Mouse (Mus musculus): ENCODE measurements around the gene Epha1. TPM values are rescaled to one million over a fixed set of nuclear protein-coding genes. Genes with fewer than 3 reads are reported as not detected.

The Epha1 gene
- polyA plus RNA-seq, 1 experiment from 2014 or later = 0.27 TPM

DNA sequence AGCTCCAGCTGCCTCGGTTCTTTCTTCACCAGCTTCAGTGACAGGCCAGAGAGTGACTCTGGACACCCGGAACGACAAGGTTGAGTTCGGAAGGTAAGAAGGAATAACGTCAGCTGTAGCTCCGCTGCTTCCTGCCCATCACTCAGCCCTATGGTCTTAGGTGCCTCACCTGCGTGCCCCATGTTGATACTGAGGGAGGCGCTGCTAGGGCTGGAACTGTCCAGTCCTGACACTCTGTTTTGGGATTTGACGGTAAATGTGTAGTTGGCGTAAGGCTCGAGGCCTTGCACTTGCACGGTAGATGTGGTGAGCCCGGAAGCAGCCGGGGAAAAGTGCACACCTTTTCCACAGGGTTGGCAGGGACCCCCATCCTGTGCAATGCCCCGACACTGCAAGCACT lies 8.5 kb downstream of the Epha1 start:
- Histone ChIP-seq H3K27ac (ENCODE audit: low read length) (no peak overlapping the region), H3K4me2 (ENCODE audit: low read length) (no peak overlapping the region), H3K27me3 (replicated peaks; ENCODE audit: control insufficient read depth, insufficient read depth, low read length) (no peaks in the 10 kb centered on the region), H3K4me1 (replicated peaks; ENCODE audit: control insufficient read depth, insufficient read depth, low read length) (no peaks in the 10 kb centered on the region), H3K36me3 (ENCODE audit: control insufficient read depth, insufficient read depth) (no peaks in the 10 kb centered on the region), H3K9ac (replicated peaks; ENCODE audit: low read depth, low read length) (no peak overlapping the region), H3K9me3 (ENCODE audit: control insufficient read depth, low read length) (no peaks in the 10 kb centered on the region), H3K4me3 (replicated peaks; ENCODE audit: low read length) (no peak overlapping the region)
- WGBS = 90% methylated on average over 15 of the region's 15 CpGs
- no peak; the same call in 1 of the 2 replicates for ATAC-seq

DNA sequence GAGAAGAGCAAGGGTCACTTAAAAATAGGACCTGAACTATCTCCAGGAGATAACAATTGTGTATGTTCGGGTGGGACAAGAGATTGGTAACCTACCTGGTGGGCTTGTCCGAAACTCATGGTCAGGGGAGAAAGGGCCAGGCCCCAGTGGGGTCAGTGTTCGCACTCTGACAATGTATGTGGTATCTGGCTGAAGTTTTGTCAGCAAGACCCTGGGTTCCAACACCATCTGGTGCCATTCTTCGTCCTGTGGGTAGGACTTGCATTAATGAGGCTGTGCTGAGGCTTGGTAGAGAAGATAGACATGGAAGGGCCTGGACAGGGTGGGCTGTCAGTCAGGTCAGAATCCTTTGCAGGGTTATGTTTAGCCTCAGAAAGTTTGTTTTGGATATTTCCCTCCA lies 9.0 kb downstream of the Epha1 start:
- no peaks in the 10 kb centered on the region for H3K4me1 ChIP-seq (replicated peaks; ENCODE audit: control insufficient read depth, insufficient read depth, low read length)
- no peak overlapping the region for H3K27ac ChIP-seq (ENCODE audit: low read length)
- H3K27me3 ChIP-seq (replicated peaks; ENCODE audit: control insufficient read depth, insufficient read depth, low read length) = no peaks in the 10 kb centered on the region
- no peak overlapping the region for H3K4me2 ChIP-seq (ENCODE audit: low read length)
- H3K9ac ChIP-seq (replicated peaks; ENCODE audit: low read depth, low read length) = no peak overlapping the region
- no peaks in the 10 kb centered on the region for H3K9me3 ChIP-seq (ENCODE audit: control insufficient read depth, low read length)
- no peak overlapping the region for H3K4me3 ChIP-seq (replicated peaks; ENCODE audit: low read length)
- no peak for ATAC-seq
- 90% methylated on average over 4 of the region's 4 CpGs for WGBS
- no peaks in the 10 kb centered on the region for H3K36me3 ChIP-seq (ENCODE audit: control insufficient read depth, insufficient read depth)

DNA sequence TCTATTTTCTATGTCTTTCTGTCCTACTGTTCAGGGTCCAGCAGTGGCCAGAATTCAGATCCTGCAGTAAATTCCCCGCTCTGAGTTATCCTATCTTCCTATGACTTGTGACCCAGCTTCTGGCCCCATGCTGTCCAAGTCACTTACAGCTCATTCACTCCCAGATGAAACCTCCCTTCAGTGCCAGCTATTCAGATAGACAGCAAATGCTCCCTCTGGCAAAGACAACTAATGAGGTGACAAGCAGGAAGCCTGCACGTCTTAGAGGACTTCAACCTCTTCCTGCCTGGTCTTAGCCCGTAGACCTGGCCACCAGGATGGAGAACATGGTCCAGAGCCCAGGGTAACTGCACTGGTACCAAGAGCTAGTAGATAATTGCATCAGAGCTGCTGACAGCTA lies 10.1 kb downstream of the Epha1 start:
- Histone ChIP-seq H3K9ac (replicated peaks; ENCODE audit: low read depth, low read length) (no peak overlapping the region), H3K27ac (ENCODE audit: low read length) (no peak overlapping the region), H3K9me3 (ENCODE audit: control insufficient read depth, low read length) (no peaks in the 10 kb centered on the region), H3K4me3 (replicated peaks; ENCODE audit: low read length) (no peak overlapping the region), H3K4me1 (replicated peaks; ENCODE audit: control insufficient read depth, insufficient read depth, low read length) (no peaks in the 10 kb centered on the region), H3K27me3 (replicated peaks; ENCODE audit: control insufficient read depth, insufficient read depth, low read length) (no peaks in the 10 kb centered on the region), H3K36me3 (ENCODE audit: control insufficient read depth, insufficient read depth) (no peaks in the 10 kb centered on the region), H3K4me2 (ENCODE audit: low read length) (no peak overlapping the region)
- 39% methylated on average over 3 of the region's 3 CpGs for WGBS
- ATAC-seq = no peak

DNA sequence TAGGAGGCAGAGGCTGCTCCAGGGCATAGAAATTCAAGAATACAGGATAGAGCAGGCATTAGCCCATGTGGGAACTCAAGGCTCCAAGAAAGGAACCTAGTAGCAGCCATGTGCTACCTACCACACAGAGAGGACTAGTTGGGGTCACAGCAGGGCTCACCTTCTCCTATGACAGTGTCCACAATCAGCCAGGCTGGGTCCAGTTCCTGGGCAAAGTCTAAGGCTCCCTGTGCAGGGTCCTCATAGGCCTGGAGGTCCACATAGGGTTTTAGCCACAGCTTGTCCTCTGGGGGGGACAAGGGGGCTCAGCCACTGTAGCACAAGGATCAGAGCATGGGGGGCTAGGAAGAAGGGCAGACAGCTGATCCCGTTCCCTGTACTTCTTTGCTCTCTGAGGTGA lies 10.6 kb downstream of the Epha1 start:
- 68% methylated on average over 1 of the region's 1 CpGs for WGBS
- no peak for ATAC-seq
- no peak overlapping the region for H3K9ac ChIP-seq (replicated peaks; ENCODE audit: low read depth, low read length)
- no peaks in the 10 kb centered on the region for H3K4me1 ChIP-seq (replicated peaks; ENCODE audit: control insufficient read depth, insufficient read depth, low read length)
- H3K4me2 ChIP-seq (ENCODE audit: low read length) = no peak overlapping the region
- H3K36me3 ChIP-seq (ENCODE audit: control insufficient read depth, insufficient read depth) = 0 out of 2 replicates have a peak, but pooled peaks cover 3% of the 10 kb centered on the region
- H3K27me3 ChIP-seq (replicated peaks; ENCODE audit: control insufficient read depth, insufficient read depth, low read length) = no peaks in the 10 kb centered on the region
- no peak overlapping the region for H3K4me3 ChIP-seq (replicated peaks; ENCODE audit: low read length)
- H3K27ac ChIP-seq (ENCODE audit: low read length) = no peak overlapping the region
- no peaks in the 10 kb centered on the region for H3K9me3 ChIP-seq (ENCODE audit: control insufficient read depth, low read length)

DNA sequence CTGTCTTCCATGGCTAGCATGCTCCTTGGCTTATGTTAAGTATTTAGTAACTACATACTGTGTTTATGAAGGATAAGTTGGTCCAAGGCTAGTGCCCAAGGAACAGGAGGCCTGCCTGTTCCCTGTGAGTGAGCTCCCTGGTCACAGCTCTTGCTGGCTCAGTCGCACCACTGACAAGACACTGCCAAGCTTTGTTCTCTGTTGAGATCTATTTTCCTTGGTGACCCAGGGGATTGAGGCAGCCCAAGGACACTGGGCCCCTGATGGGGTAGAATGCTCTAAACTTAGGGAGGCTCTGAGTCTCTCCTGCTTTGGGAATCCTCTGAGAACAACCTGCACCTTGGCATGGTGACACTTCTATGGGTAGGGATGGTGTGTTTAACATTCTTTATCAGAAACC lies 11.0 kb downstream of the Epha1 start:
- Histone ChIP-seq H3K27me3 (replicated peaks; ENCODE audit: control insufficient read depth, insufficient read depth, low read length) (no peaks in the 10 kb centered on the region), H3K4me3 (replicated peaks; ENCODE audit: low read length) (no peak overlapping the region), H3K9me3 (ENCODE audit: control insufficient read depth, low read length) (no peaks in the 10 kb centered on the region), H3K4me2 (ENCODE audit: low read length) (no peak overlapping the region), H3K9ac (replicated peaks; ENCODE audit: low read depth, low read length) (no peak overlapping the region), H3K4me1 (replicated peaks; ENCODE audit: control insufficient read depth, insufficient read depth, low read length) (no peaks in the 10 kb centered on the region), H3K27ac (ENCODE audit: low read length) (no peak overlapping the region), H3K36me3 (ENCODE audit: control insufficient read depth, insufficient read depth) (0 out of 2 replicates have a peak, but pooled peaks cover 3% of the 10 kb centered on the region)
- 61% methylated on average over 1 of the region's 1 CpGs for WGBS
- ATAC-seq = no peak

DNA sequence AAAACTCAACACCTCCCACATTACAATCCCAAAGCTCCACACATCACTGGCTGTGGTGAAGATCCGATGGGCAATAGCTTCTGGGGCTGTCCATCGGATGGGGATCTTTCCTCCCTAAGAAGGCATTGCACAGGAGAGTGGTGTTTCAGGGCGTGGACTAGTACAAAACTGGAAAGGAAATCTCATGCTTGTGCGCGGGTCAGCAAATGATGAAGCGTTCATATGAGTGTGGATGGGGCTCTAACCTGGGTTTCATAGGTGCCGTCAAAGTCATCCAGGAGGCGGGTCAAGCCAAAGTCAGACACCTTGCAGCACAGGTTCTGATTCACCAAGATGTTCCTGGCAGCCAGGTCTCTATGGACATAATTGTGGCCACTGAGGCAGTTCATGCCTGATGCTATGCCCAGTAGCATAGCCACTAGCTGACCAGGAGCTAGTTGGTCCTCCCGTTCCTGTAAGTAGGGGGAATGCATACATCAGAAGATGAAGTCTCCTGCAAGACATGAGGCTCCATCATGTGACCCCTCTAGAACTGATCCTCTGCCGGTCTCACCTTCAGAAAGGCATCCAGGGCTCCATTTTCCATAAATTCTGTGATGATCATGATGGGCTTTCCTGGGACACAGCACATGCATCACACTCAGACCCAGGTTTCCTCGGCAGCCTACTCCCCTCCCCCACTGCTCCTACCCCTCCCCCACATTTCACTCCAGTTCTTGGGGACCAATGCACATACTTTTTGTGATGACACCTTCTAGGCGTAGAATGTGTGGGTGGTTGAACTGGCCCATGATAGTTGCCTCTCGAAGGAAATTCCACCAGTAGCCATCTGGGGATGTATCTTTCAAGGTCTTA lies 11.8 kb downstream of the Epha1 start:
- Histone ChIP-seq H3K9me3 (ENCODE audit: control insufficient read depth, low read length) (no peaks in the 10 kb centered on the region), H3K27me3 (replicated peaks; ENCODE audit: control insufficient read depth, insufficient read depth, low read length) (no peaks in the 10 kb centered on the region), H3K27ac (ENCODE audit: low read length) (no peak overlapping the region), H3K4me3 (replicated peaks; ENCODE audit: low read length) (no peak overlapping the region), H3K36me3 (ENCODE audit: control insufficient read depth, insufficient read depth) (peaks cover 7% of the 10 kb centered on the region; the same call in 1 of the 2 replicates), H3K9ac (replicated peaks; ENCODE audit: low read depth, low read length) (no peak overlapping the region), H3K4me2 (ENCODE audit: low read length) (no peak overlapping the region), H3K4me1 (replicated peaks; ENCODE audit: control insufficient read depth, insufficient read depth, low read length) (no peaks in the 10 kb centered on the region)
- WGBS = 93% methylated on average over 13 of the region's 13 CpGs
- ATAC-seq = no peak

DNA sequence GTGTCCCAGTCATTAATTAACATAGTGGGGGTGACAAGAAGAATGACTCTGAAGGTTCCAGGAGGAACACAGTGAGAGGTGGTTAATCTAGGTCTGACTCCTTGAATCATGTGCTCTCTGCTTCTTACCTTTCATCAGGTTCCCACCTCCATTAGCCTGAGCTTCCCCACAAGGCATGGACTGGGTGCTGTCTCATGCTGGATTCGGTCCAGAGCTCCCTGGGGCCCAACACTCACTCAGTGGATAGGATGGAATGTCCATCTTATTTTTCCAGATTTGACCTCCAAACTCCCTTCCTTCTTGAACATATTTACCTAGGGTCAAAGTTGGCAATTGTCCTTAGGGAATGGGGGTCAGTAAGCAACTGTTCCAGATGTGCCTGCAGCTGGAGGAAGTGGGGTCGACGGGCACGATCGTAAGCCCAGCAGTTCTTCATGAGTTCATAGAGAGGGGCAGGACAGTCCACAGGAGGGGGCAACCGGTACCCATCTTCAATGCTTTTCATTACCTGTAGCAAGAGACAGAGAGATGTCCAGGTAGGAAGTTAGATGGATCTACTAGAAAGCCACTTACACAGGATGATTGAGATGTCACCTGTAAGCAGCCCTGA lies 12.7 kb downstream of the Epha1 start:
- Histone ChIP-seq H3K4me2 (ENCODE audit: low read length) (no peak overlapping the region), H3K9ac (replicated peaks; ENCODE audit: low read depth, low read length) (no peak overlapping the region), H3K27ac (ENCODE audit: low read length) (no peak overlapping the region), H3K4me3 (replicated peaks; ENCODE audit: low read length) (no peak overlapping the region), H3K36me3 (ENCODE audit: control insufficient read depth, insufficient read depth) (peaks cover 12% of the 10 kb centered on the region; the same call in 1 of the 2 replicates), H3K9me3 (ENCODE audit: control insufficient read depth, low read length) (no peaks in the 10 kb centered on the region), H3K27me3 (replicated peaks; ENCODE audit: control insufficient read depth, insufficient read depth, low read length) (no peaks in the 10 kb centered on the region), H3K4me1 (replicated peaks; ENCODE audit: control insufficient read depth, insufficient read depth, low read length) (no peaks in the 10 kb centered on the region)
- 98% methylated on average over 6 of the region's 6 CpGs for WGBS
- ATAC-seq = no peak

DNA sequence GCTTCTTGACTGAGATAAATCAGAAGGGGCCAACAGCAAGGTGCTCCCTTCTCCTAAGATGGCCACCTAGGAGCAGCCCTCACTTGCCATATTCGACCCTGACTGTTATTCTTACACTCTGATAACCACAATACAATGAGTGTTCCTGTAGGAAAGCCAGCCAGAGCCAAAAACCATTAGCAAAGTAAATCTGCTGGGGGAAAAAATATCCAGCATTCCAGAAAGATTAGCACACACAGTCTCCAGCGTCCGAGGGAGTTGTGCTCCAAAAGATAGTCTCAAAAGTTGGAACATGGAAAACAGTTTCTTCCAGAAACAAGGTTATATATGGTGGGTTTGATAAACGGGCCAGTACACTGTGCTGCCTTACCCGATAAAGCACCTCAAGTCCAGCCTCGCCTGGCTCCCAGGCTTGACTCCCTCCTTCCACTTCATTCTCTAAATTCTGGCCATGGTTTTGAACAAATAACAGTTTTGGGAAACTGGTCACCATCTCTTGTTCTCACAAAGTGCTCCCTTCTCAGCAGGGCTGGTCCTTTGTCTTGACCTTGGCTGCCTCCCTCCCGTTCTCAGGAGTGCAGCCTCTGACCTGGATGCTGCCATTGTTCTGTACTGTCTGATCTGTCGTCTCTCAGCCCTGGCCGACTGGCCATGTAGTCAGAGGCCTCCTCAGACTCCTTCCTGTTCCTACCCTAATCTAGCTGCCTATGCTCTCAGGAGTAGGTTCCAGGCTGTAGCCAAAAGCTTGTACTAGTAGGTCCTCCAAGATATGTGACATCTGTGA lies 13.5 kb downstream of the Epha1 start:
- Histone ChIP-seq H3K4me2 (ENCODE audit: low read length) (no peak overlapping the region), H3K27ac (ENCODE audit: low read length) (no peak overlapping the region), H3K9me3 (ENCODE audit: control insufficient read depth, low read length) (no peaks in the 10 kb centered on the region), H3K4me3 (replicated peaks; ENCODE audit: low read length) (no peak overlapping the region), H3K27me3 (replicated peaks; ENCODE audit: control insufficient read depth, insufficient read depth, low read length) (no peaks in the 10 kb centered on the region), H3K4me1 (replicated peaks; ENCODE audit: control insufficient read depth, insufficient read depth, low read length) (no peaks in the 10 kb centered on the region), H3K9ac (replicated peaks; ENCODE audit: low read depth, low read length) (no peak overlapping the region), H3K36me3 (ENCODE audit: control insufficient read depth, insufficient read depth) (peaks cover 12% of the 10 kb centered on the region; the same call in 1 of the 2 replicates)
- no peak for ATAC-seq
- 80% methylated on average over 9 of the region's 9 CpGs for WGBS

DNA sequence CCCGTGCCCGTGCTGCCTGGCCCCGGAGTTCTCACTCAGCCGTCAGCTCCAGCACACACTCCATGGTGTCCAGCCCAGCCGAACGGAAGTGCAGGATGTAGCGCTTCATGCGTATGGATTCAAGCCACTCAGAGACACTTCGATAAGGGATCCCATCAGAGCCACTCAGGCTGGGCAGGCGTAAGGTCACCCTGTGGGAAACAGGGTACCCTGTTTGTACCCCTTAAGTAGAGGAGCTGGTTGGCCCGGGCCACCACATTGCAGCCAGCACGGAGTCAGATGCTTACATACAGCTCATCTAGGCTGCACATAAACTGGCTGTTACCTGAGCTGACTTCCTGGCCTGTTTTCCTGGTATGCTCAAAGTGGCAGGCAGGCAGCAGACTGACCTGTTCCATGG lies 14.2 kb downstream of the Epha1 start:
- no peak overlapping the region for H3K4me2 ChIP-seq (ENCODE audit: low read length)
- peaks cover 6% of the 10 kb centered on the region for H3K4me1 ChIP-seq (replicated peaks; ENCODE audit: control insufficient read depth, insufficient read depth, low read length)
- no peak overlapping the region for H3K9ac ChIP-seq (replicated peaks; ENCODE audit: low read depth, low read length)
- H3K27me3 ChIP-seq (replicated peaks; ENCODE audit: control insufficient read depth, insufficient read depth, low read length) = no peaks in the 10 kb centered on the region
- no peaks in the 10 kb centered on the region for H3K9me3 ChIP-seq (ENCODE audit: control insufficient read depth, low read length)
- H3K4me3 ChIP-seq (replicated peaks; ENCODE audit: low read length) = no peak overlapping the region
- WGBS = 93% methylated on average over 12 of the region's 12 CpGs
- ATAC-seq = no peak
- H3K36me3 ChIP-seq (ENCODE audit: control insufficient read depth, insufficient read depth) = peaks cover 12% of the 10 kb centered on the region; the same call in 1 of the 2 replicates
- no peak overlapping the region for H3K27ac ChIP-seq (ENCODE audit: low read length)

All from forebrain, embryonic 16.5 days (tissue).